In the genomic region with DNA sequence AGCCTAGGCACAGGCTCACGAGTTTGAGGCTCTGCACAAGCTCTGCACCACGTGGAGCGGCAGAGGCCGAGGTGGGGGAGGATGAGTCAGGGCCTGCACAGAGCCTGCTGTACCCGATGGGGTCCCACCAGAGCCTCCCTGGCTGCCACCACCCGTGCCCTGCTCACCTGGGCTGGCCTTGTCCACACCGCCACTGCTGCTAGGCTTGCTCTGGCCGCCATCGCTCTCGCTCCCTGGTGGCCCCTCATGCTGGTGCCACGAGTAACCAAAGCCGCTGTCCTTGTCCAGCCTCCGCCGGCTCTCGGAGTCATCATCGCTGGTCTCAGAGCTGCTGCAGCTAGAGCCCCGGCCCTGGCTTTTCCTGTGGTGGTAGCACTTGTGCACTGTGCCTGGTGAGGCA, we compare ENCODE assay signal across 29 mouse cellular contexts.
DNase-seq lines count a peak whose midpoint lies in the region; ATAC-seq and TF ChIP-seq lines count a peak whose summit lies in the region.
"Had no signal": no experiment of that assay in that cellular context is flagged by ENCODE, and none has a peak within 500 bp of the region (broad histone marks: within the 10 kb centered on the region; RNA-seq: fewer than 3 reads in every experiment).

No protein-coding gene starts in this region.

- no peak for ATAC-seq in heart, embryonic 12.5 days (ENCODE audit: insufficient number of reproducible peaks, low FRiP score)
- ATAC-seq in hindbrain, embryonic 12.5 days (ENCODE audit: low FRiP score), result no peak
- ATAC-seq: activated CD4-positive, CD25-positive, alpha-beta regulatory T cell, adult 4 months; hindbrain, embryonic 16.5 days; intestine, embryonic 16.5 days; liver, embryonic 12.5 days; midbrain, embryonic 15.5 days; Patski had no signal

- no peak overlapping the region for H3K4me2 ChIP-seq in heart, embryonic 12.5 days
- H3K4me2 ChIP-seq in hindbrain, embryonic 12.5 days (replicated peaks), result no peak overlapping the region
- H3K4me2 ChIP-seq: forebrain, embryonic 12.5 days; limb, embryonic 13.5 days; liver, embryonic 12.5 days; midbrain, embryonic 15.5 days; neural tube, embryonic 13.5 days had no signal

- WGBS in heart, embryonic 10.5 days, result 89% methylated on average over 17 of the region's 17 CpGs
- 90% methylated on average over 17 of the region's 17 CpGs for WGBS in heart, embryonic 12.5 days
- WGBS in hindbrain, embryonic 12.5 days, result 96% methylated on average over 17 of the region's 17 CpGs

- no peak overlapping the region for H3K9ac ChIP-seq in heart, embryonic 12.5 days
- H3K9ac ChIP-seq in hindbrain, embryonic 12.5 days, result no peak overlapping the region
- H3K9ac ChIP-seq: forebrain, embryonic 12.5 days; limb, embryonic 13.5 days; liver, embryonic 12.5 days; midbrain, embryonic 15.5 days; neural tube, embryonic 13.5 days had no signal

- H3K27ac ChIP-seq in heart, embryonic 10.5 days, result no peak overlapping the region
- no peak overlapping the region for H3K27ac ChIP-seq in heart, embryonic 12.5 days (ENCODE audit: poor library complexity, severe bottlenecking)
- H3K27ac ChIP-seq in testis, adult 2 months (ENCODE audit: control insufficient read depth, insufficient read depth, low read depth, low read length), result peak overlapping the region; percentile 14; the same call in 1 of the 2 replicates
- H3K27ac ChIP-seq in hindbrain, embryonic 12.5 days, result no peak overlapping the region
- H3K27ac ChIP-seq: forebrain, embryonic 12.5 days; limb, embryonic 13.5 days; liver, embryonic 12.5 days; midbrain, embryonic 15.5 days; neural tube, embryonic 13.5 days had no signal

- H3K36me3 ChIP-seq in heart, embryonic 10.5 days, result no peaks in the 10 kb centered on the region
- H3K36me3 ChIP-seq in heart, embryonic 12.5 days, result no peaks in the 10 kb centered on the region
- H3K36me3 ChIP-seq in testis, adult 2 months (ENCODE audit: control insufficient read depth, insufficient read depth, low read length), result no peaks in the 10 kb centered on the region
- H3K36me3 ChIP-seq in hindbrain, embryonic 12.5 days, result no peaks in the 10 kb centered on the region
- H3K36me3 ChIP-seq: forebrain, embryonic 12.5 days; G1E; liver, embryonic 12.5 days; midbrain, embryonic 15.5 days; neural tube, embryonic 13.5 days had no signal

- H3K9me3 ChIP-seq in heart, embryonic 10.5 days, result no peaks in the 10 kb centered on the region
- peaks cover 4% of the 10 kb centered on the region; the same call in 1 of the 2 replicates for H3K9me3 ChIP-seq in heart, embryonic 12.5 days (replicated peaks)
- H3K9me3 ChIP-seq in hindbrain, embryonic 12.5 days (replicated peaks), result peaks cover 8% of the 10 kb centered on the region; the same call in 1 of the 2 replicates
- H3K9me3 ChIP-seq: liver, embryonic 12.5 days; midbrain, embryonic 15.5 days; neural tube, embryonic 13.5 days had no signal

- DNase-seq in heart, embryonic 10.5 days (ENCODE audit: low spot score), result peak; percentile 65
- no peak for DNase-seq in testis, postnatal 14 days (ENCODE audit: low spot score)
- peak; percentile 67 for DNase-seq in ZHBTc4 (ENCODE audit: low read depth, low spot score)
- no peak for DNase-seq in thymus, postnatal 0 days (ENCODE audit: low spot score)
- DNase-seq: adrenal gland, postnatal 10 days; cerebellum, adult 9-10 months; heart, adult 18-20 months; heart, postnatal 36 days; layer of hippocampus, adult 9-11 months; lung, adult 2 months; lung, postnatal 14 days; retina, postnatal 1 day; right cerebral cortex, postnatal 25 days; spleen, adult 18-20 months; thymus, adult 2 months had no signal

- no peak for TF ChIP-seq CTCF in testis, adult 2 months (IDR thresholded peaks at IDR 0.05; ENCODE audit: control insufficient read depth, insufficient read depth, insufficient replicate concordance, low read depth, low read length)

- no peak for TF ChIP-seq POLR2A in testis, adult 2 months (IDR thresholded peaks at IDR 0.05; ENCODE audit: control insufficient read depth, low read depth, low read length)

- no peaks in the 10 kb centered on the region for H3K27me3 ChIP-seq in heart, embryonic 10.5 days (ENCODE audit: insufficient read depth, poor library complexity, severe bottlenecking)
- H3K27me3 ChIP-seq in heart, embryonic 12.5 days (replicated peaks), result no peaks in the 10 kb centered on the region
- H3K27me3 ChIP-seq in testis, adult 2 months (ENCODE audit: control insufficient read depth, insufficient read depth, low read length), result no peaks in the 10 kb centered on the region
- H3K27me3 ChIP-seq in hindbrain, embryonic 12.5 days, result no peaks in the 10 kb centered on the region
- H3K27me3 ChIP-seq: forebrain, embryonic 12.5 days; limb, embryonic 13.5 days; liver, embryonic 12.5 days; midbrain, embryonic 15.5 days; neural tube, embryonic 13.5 days; Patski had no signal

- H3K4me1 ChIP-seq in heart, embryonic 10.5 days, result no peaks in the 10 kb centered on the region
- H3K4me1 ChIP-seq in heart, embryonic 12.5 days (replicated peaks), result no peaks in the 10 kb centered on the region
- no peaks in the 10 kb centered on the region for H3K4me1 ChIP-seq in testis, adult 2 months (ENCODE audit: control insufficient read depth, insufficient read depth, low read length)
- H3K4me1 ChIP-seq in hindbrain, embryonic 12.5 days, result no peaks in the 10 kb centered on the region
- H3K4me1 ChIP-seq: forebrain, embryonic 12.5 days; limb, embryonic 13.5 days; liver, embryonic 12.5 days; midbrain, embryonic 15.5 days; neural tube, embryonic 13.5 days had no signal

- H3K4me3 ChIP-seq in heart, embryonic 10.5 days, result no peak overlapping the region
- H3K4me3 ChIP-seq in heart, embryonic 12.5 days, result no peak overlapping the region
- peak overlapping the region; percentile 89 for H3K4me3 ChIP-seq in testis, adult 2 months (ENCODE audit: control insufficient read depth, low read depth, low read length)
- no peak overlapping the region for H3K4me3 ChIP-seq in hindbrain, embryonic 12.5 days
- H3K4me3 ChIP-seq: forebrain, embryonic 12.5 days; limb, embryonic 13.5 days; liver, embryonic 12.5 days; midbrain, embryonic 15.5 days; myocyte; neural tube, embryonic 13.5 days had no signal

Comparison
In these comparisons a context has a peak if more than half of its experiments do, and no peak if none do; other contexts are left out.
1. DNase-seq: peak in heart, embryonic 10.5 days (single experiment) and ZHBTc4 (single experiment); none in testis, postnatal 14 days (single experiment) and thymus, postnatal 0 days (single experiment).